Mouse (Mus musculus) 3134 (cell line): ENCODE measurements around the gene Mrnip.

Experiments used
- DNase-seq: peaks from one replicate; pipeline ENCODE4 v3.0.0-alpha.2; 2011; ENCODE audit warnings: low spot score; ENCODE audit not compliant: insufficient read length; ENCODE audit errors: extremely low read depth

Gene Mrnip

DNA sequence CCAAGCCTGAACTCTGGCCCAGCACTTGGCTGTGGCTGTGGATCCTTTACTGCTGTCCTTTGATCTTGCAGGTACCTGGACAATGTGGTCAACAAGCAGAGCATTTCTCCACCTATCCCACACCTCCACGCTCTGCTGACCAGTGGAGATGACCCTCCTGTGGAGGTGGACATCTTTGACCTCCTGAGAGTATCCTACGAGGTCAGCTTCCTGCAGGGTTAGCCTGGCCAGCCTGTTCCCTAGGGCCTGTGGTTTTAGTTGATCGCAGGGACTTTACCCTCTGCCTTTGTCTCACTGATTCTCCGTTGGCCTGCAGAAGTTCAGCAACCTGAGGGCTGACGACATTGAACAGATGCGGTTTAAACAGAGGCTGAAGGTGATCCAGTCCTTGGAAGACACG is 15.9 kb upstream of the Mrnip start:
- DNase-seq, result no peak

DNA sequence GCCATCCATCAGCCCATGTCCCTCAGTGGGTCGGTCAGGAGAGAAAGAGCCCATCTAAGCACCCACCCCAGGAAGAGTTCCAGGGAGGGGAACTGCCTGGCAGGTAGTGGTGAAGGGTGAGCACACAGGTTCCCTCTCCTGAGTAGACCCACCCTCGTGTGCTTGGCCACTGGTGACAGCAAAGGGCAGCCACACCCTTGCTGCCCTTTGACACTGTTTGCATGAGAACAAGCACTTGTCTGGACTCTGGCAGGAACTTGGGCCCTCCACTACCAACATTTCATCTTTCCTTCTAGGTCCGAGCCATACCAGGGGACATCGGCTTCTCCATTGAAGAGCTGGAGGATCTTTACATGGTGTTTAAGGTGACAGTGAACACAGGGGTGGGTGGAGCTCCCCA is 14.9 kb upstream of the Mrnip start:
- DNase-seq, result no peak

DNA sequence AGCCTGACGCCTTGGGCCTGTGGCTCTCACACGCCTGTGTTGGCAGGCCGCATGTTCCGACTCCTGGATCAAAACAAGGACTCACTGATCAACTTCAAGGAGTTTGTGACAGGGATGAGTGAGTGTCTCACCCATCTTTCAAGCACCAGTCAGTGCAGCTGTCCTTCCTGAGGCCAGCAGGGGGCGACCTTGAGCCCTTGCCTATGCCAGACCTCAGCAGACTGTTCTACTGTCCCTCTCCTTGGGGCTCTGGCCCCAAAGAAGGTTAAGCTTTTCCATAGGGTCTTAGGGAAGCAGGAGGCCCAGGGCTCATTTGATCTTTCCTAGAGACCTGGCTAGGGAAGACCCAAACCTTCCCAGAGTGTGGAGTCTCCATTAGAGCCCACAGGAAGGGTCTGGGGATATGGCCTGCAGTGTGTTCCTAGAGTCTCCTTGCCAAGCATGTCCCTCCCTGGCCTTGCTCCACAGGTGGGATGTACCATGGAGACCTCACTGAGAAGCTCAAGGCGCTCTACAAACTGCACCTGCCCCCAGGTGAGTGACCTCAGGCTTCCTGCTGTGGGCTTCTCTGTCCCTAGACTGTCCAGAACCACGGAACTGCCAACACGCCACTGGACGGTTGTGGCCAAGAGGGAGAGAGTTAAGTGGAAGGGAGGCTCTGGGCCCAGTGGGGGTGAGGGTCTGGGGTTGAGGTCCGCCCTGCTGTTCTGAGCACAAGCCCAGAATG is 12.5 kb upstream of the Mrnip start:
- DNase-seq, result peak; percentile 36

DNA sequence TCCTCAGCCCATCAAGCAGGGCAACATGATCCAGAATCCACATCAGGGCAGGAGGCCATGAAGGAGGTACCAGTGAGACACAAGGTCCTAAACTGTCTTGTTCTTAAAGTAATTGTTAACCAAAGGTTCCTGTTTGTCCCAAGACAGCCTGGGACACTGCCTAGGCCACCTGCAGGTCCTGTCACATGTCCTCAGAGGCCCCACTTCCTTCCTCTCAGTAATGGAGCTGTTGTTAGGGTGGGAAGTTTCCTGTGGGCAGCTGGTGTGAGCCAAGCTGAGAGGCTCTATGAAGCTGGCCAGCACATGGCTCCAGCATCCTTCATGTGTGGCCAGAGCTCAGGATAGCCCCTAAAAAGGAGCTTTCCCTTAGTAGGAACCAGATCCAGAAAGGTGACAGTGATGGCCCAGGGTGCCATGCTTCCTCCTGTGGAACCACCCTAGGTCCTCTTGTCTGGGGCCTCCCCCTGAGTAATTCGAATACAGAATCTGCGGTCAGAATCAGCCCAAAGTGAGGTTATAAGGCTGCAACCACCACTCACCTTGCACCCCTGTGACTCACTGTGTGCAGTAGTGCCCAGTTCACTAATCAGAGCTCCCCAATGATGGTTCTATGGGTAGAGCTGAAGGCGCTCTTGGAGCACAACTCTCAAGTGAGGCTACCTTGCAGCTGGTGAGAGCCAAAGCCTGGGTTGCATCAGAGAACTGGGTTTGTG is 11.8 kb upstream of the Mrnip start:
- DNase-seq, result no peak

DNA sequence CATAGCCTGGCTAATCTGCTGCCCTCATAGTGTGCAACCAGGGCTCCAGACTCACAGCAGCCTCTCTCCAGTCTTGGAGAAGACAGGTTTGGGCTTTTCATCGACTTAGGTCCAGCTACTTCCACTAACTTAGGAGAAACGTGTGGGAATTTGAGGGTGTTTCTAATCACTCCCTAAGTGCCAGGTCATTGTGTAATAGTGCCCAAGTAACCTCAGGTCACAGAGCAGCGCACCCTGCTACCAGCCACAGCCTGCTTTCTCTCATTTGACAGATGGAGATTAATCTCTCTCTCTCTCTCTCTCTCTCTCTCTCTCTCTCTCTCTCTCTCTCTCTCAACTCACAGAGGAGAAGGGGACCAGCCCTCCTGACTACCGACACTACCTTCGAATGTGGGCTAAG is 5.9 kb upstream of the Mrnip start:
- DNase-seq, result no peak

DNA sequence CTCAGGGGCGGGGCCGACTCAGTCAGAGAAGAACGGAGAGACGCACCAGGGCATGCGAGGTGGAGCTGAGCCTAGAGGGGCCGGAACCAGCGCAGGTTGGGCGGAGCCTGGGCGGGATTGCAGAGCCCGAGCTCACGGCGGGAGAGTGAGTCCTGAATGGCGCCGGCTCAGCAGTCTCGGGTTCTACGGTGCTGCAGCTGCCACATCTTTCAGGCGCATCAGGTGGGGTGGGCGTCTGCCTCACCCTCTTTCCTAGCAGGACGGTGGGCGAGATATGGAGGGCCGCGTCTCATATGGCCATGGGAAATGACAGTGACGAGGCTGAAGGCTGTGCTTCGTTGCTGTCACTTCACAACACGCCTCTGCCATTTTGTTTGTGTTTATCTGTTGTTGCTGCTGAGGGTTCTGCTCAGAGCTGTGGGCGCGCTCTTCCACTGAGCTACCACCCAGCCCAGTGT is 515 bp downstream of the Mrnip start:
- peak; percentile 97 for DNase-seq

DNA sequence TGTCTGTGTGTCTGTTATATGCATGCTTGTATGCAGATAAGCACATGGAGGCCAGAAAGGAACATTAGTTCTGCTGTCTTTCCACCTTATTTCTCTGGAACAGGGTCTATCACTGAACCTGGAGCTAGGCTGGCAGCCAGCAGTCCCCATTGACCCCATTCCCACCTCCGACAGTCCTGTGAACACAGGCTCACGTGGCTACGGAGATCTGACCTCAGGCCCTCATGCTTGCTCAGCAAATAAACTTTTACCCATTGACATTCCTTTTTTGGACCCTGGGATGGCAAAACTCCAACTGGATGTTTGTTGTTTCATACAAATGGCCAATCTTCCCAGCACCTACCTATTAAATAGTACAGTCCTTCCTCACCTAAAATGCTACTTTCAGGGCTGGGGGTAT is 2.1 kb downstream of the Mrnip start:
- DNase-seq, result no peak

DNA sequence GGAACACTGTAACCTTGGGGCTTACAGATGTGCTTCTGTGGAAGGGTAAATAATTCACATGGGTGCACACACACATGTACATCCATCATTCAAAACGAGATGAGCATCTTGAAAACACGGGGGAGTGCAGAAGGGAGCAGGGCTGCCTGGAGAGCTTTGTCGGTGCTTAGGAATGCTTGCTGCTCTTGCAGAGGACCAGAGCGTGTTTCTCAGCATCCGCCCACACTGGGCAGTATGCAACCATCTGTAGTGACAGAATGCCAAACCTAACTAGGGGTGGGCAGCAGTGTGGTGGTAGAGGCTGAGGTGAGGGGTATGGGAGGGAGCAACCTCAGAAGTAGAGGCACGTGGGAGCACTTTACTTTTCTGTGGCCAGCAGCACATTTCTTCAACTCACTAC is 2.9 kb downstream of the Mrnip start:
- DNase-seq, result no peak

DNA sequence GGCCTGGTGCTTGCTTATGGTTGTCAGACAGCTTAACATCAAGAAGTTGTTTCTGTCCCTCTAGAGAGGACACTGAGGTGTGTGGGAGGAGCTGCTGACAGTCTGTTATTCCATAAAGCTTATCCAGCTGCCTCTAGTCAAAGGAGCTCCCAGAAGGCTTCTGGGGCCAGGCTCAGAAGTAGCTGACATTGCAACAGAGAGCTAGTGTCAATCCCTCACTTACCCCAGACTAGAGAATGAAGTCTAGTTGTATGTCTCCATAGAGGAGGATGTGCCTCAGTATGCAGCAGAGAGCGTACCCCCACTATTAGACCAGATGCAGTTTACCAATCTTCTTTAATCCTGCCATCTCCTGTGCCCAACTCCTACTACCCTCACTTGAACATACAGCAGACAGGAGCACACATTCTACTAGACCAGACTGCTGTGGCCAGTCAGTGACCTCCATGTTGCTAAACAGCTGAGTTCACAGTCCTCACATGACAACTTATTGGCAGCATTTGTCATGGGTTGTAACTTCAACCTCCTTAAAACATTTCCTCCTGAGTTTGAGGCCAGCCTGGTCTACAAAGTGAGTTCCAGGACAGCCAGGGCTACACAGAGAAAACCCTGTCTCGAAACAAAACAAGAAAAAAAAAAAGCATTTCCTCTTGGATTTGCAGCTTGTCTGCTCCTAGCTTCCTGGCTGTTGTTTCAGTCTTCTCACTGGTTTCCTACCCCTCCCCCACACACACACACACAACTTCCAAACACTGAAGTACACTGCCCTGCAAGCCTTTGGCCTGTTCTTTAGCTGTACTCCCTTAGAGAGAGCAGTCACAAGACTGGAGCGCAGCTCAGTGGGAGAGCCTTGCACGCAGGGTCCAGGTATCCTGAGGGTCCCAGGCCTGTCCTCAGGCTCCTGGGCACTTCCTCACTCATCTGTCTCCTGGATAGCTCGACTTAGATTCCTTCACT is 4.6 kb downstream of the Mrnip start:
- no peak for DNase-seq

DNA sequence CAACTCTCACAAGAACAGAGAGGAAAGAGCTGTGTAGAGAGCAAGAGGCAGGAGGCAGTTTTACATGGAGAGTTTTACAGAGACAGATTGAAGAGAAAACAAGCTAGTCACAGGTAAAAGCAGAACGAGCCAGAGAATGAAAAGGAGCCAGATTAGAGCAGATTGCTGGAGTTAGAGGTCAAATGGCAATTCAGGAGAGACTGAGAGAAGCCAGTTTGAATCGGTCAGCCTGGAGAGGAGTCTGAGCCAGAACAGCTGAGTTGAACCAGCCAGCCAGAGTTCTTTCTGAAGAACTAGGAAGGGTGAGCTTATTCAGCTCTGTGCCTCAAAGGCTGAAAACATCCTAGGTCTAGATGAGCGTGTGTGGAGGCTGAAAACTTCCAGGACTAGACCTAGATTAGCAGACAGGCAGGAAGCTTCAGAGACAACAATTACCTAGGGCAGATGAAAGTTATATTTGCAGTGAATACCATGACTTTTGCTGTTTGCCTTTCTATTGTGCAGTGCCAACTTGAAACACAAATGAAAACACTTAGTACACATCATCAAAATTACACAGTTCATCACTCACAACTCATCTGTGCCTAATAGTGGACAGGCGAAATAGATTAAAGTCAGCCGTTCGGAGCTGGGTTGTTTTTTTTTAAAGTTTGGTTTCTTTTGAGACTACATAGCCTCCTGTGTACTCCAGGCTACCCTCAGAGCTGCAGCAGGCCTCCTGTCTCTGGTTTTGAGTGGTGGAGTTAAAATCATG is 6.4 kb downstream of the Mrnip start:
- DNase-seq, result no peak

DNA sequence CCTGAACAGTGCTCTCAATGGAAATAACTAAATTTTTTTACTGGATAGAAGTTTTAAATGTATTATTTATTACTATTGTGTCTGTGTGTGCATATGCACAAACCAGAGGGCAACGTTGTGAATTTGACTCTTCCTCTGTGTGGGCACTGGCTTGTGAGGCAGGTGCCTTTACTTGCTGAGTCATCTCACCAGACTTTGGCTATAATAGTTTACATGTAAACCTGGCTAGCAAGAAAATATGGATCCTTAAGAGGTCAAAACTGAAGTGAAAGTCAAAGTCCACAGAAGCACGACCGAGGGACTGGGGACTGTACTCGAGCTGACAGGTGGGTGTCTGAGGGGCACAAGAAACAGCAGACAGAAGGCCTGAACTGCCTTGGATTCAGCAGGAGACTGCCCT is 8.5 kb downstream of the Mrnip start:
- DNase-seq, result no peak

DNA sequence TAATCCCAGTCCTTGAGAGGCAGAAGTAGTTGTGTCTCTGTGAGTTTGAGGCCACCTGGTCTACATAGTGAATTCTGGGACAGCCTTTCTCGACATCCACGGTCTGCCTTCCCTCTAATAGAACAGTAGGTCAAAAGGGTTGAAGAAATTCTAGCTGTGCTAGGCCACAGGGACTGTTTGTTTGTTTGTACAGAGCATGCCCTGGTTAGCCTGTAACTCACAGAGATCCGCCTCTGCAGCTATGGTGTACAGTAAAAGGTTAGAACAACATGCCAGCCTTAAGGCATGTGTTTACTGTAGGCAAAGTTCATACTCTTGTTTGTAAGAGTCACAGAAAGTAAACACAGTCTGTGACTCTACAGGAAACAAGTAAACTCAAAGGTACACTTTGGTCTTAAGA is 10.5 kb downstream of the Mrnip start:
- no peak for DNase-seq

DNA sequence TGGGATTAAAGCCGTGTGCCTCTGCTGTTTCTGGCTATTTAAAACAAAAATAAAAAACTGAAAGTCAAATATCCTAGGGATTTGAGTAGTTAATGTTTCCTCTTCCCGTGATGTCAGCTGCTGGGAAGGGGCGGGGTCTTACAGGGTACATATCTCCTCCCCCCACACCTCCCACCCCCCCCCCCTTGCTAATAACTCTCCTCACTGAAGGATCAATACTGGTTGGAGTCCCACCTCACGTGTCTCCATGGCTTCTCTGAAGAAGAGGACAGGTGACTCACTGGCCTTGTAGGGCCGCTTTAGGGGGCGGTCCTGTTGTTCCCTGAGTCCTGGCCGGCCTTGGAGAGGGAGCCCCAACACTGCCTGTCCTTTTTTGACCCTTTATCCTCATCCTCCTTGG is 14.4 kb downstream of the Mrnip start:
- no peak for DNase-seq

DNA sequence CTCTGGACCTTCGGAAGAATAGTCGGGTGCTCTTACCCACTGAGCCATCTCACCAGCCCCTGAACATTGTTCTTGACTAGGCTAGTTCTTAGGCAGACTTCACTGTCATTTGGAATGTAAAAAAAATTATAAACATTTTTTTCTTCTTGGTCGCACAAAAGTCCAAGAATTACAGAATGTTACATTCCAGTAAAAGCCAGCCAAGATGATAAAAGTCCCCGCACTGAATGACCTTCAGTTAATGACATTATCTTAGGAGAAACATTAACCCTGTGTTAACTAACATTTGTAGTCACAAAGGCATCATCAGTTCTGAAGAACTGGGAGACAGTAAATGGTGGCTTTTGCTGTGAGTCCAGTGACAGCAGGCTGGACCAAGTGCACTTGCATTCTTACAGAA is 16.1 kb downstream of the Mrnip start:
- no peak for DNase-seq

DNA sequence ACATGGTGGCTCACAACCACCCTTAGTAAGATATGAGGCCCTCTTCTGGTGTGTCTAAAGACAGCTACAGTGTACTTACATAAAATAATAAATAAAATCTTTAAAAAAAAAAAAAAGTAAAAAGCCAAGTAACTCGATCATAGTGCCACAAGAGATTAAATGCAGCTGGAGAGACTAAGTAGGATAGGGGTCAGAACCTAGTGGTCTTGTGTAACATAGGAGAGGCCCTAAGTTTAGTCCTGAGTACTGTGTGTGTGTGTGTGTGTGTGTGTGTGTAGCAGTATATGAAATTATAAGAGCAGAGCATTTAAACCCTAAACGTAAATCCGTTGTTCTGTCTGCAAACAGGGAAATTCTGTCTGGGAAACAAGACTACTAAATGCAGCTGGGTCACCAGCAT is 18.0 kb downstream of the Mrnip start:
- DNase-seq, result no peak

DNA sequence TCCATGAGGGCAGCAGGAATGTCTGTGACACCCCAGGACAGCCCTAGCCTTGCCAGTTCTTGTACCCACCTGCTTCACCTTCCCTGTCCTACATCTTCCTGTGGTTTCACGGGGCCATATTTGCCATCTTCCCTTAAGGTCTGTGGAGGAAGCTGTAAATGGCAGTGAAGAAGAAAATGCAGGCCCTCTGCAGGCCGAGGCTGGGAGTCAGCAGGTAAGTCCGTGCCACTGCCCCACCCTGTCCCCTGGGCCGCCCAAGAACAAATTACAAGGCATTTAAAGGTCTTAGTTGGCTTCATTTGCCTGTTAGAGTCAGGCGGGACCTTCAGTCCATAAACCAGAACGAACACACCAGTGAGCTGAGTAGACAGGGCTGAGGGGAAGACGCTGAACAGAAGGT is 19.8 kb downstream of the Mrnip start:
- DNase-seq, result no peak

DNA sequence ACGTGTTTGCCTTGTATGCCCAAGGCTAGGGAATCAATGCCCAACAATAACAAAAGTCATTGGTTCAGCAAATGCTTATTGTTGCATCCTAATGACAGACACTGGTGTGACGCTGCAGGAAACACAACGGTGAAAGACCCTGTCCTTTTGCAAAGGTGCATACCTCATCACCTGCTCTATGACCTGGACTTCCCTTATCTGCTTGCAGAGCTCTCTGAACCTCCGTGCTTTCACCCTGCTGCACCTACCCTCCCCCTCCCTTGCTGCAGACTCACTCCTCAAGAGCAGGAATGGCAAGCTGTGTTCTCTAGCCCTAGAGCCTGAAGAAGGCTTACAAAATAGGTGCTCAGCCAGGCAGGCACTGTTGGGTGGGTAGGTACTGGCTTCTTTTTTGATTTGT is 20.5 kb downstream of the Mrnip start:
- no peak for DNase-seq

DNA sequence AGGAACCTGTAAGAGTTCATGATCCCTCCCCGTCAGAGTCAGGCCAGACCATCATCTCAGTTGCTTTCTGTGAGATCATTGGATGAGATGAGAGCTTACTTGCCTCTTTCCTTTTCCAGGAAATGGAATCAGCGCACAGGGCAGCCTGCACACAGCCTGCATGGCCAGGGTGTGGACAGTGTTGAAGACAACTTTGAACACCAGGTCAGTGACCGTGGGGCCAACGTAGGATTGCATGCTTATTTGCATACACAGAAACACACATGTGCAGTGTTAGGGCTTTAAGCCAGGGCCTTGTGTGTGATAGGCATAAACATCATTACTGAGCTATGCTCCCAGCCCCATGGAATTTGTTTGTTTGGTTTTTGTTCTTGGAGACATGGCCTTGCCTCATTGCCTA is 23.3 kb downstream of the Mrnip start:
- DNase-seq, result no peak

DNA sequence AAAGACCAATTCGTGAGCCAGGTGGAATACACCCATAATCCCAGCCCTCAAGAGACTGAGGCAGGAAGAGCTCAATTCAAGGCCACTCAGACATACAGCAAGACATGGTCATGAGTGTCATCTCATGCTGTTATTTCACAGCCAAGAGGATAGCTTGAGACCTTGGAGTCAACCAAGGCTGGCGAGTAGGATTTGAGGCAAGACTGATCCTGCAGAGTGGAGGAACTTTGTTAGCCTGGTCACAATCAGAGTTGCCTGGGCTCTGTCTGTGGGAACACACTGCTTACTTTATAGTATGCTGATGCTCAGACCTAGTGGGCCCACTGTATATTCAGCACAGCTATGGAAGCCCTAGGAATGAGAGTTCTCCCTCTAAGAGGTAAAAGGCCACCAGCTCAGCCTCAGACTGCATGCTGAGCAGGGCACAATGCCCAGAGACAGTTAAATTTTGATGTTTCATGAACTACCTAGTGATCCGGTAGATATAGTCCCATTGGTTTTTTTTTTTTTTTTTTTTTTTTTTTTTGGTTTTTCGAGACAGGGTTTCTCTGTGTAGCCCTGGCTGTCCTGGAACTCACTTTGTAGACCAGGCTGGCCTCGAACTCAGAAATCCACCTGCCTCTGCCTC is 24.1 kb downstream of the Mrnip start:
- DNase-seq, result no peak

DNA sequence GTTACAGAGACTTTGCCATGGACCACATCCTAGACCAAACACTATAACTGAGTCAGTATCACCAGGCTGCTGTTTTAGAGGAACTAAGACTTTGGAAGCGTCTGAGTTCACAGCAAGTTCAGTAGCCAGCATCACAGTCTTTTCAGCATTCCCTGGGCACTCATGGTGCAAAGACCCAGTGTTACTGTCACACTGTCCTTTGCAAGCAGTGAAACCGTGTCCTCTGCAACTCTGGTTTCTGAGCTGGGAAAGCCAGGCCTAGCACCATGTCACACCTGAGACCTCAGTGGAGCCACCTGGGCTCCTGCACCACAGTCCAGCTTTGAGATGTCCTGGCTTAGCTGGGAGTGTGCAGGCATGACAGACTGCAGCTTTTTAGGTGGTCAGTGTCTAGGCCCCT is 24.7 kb downstream of the Mrnip start:
- no peak for DNase-seq
